Mouse (Mus musculus): ENCODE measurements around the gene Akap6.

Gene Akap6

DNA sequence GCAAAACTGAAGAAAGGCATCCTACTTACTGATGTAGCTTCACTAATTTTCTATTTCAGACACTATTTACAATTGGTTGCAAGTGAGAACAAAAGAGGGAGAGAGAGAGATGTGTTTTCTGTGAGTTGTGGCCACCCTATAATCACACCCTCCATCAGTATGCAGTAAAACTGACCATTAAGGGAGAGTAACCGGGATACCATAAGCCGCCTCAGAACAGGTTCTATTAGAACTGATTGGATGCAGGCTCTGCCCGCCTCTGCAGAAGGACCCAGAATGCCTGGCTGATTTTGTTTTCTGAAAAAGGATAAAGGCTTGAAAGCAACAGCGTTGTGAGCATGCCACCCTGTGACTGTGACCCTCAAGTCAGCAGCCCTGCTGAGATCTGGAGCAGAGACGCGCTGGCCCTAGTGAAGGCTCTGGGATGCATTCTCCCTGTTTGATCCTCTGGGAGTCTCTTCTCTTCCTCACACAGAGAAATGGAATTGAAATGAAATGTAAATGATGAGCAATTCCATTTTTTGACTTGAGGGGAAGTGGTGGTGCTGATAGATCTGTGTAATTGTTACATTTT is 445.0 kb downstream of the Akap6 start:
- no peak for DNase-seq (ENCODE audit: low read depth, low spot score)

DNA sequence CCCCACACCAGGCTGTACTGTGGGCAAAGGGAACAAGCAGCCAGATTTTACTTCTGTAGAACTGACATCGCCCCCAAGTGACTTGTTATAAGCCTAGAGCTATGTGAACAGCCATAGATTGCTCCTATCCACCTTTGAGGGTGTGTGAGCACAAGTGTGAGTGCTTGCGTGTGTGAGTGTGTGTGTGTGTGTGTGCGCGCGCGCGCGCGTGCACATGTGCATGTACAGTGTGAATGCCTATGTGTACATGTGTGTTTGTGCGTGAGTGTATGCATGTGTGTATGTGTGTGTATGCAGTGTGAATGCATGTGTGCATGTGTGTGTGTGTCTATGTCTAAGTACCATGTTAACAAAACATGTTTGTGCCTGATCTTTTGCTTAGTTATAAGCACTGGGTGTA is 445.6 kb downstream of the Akap6 start:
- DNase-seq (ENCODE audit: low read depth, low spot score), result no peak

DNA sequence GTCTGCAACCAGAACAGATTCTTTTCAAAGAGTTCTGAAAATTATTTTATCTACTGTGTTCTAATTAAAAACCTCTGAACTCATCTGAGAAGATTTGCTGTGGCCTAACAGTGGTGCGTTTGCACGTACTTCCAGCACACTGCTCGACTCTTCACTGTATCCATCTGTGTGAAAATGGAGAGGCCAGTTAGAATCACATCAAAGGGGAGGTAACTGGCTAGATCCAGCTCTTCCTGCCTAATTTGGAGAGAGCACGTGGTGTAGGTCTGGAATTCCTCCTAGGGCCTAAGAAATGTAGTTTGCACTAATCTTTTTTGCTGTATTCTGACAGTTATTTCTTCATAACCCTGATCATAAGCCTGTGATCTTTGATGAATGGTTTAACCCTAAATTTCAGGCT is 446.3 kb downstream of the Akap6 start:
- no peak for DNase-seq (ENCODE audit: low read depth, low spot score)

DNA sequence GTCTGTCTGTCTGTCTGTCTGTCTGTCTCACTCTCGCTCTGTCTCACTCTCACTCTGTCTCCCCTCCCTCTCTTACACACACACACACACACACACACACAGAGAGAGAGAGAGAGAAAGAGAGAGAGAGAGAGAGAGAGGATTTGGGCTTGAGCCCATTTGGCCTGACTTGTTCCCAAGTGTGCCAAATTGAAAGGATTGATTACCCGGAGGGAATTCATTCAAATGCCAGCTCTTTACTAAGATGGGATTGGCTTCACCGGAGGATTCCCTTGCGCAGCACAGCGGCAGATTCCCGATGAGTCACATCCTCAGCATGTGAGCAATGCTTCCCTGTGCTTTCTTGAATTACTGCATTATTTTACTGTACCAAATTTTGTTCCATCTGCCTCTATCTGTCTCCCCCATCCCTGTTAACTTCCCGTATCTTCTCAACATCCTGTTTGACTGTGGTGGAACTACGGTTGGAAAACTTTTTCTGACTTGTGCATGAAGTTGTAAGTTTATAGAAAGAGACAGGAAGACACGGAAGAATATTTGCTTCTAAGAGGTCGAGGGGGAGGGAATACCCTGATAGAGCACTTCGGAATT is 447.4 kb downstream of the Akap6 start:
- DNase-seq (ENCODE audit: low read depth, low spot score), result no peak

DNA sequence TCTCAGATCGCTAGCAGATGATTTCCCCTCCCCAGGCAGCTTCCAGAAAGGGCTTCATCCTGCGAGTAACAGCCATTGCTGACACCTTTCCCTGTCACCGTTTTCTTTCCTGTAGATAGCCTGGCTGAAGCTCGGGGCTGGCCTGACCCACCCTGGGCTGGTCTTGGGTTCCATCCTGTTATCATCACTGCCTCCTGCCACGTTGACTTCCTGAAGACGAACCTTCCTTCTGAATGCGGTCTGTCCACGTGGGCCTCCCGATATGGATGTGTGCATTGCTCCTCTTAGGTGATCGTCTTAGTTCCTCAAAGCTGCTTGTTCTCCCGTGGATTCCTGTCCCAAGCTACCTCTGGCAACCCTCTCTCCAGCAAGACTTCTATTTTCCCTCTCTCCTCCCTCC is 448.5 kb downstream of the Akap6 start:
- no peak for DNase-seq (ENCODE audit: low read depth, low spot score)

DNA sequence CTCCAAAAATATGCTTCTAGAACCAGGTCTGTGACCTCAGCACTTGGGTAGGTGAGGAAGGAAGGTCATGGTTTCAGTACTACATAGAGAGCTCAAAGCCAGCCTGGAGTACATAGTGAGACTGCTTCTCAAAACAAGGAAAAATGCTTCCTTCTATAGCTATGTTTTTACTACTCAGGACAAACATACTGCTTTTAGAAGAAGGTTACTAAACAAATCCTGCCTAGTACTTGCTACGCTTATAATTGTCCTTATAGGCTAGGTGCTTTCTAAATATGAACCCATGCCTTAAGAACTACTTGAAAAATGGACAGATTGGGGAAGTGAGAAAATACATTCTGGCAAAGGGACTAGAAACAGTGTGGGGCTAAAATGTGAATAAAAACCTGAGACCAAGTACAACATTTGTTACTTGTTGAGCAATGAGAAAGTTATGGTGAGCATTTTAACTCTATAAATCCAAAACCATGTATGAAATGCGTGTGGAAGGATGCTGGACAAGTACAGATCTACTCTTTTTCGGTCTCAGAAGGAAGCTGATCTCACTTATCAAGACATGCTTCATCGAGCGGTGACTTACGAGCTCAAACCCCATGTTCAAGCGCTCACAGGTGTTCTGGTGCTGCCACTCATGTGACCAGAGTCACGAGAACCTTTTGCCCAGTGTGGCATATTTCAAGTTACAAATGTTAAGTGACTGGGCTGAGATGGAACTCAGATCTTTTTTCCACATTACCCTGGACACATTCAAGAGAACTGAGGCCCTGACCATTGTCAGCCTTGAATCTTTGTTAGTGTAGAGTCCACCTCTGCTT is 469.2 kb downstream of the Akap6 start:
- no peak for DNase-seq (ENCODE audit: low read depth, low spot score)

DNA sequence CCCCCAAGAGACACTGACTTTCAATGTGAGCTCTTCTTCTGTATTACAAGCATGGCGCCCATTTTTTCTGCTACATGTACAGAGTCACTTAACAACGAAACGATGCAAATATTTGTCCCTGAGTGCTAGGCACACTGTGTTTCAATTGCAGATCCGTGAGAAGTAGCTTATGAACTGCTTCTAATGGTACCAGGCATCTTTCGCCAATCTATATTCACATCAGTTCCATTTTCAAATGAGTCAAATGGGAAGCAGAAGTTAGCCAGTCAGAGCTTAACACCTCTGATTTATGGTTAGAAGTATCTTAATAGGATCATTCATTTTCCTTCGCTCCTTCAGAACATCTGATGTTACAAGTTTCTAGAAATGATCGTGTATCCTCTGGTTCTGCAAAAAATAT is 492.3 kb downstream of the Akap6 start:
- no peak for DNase-seq (ENCODE audit: low read depth, low spot score)

DNA sequence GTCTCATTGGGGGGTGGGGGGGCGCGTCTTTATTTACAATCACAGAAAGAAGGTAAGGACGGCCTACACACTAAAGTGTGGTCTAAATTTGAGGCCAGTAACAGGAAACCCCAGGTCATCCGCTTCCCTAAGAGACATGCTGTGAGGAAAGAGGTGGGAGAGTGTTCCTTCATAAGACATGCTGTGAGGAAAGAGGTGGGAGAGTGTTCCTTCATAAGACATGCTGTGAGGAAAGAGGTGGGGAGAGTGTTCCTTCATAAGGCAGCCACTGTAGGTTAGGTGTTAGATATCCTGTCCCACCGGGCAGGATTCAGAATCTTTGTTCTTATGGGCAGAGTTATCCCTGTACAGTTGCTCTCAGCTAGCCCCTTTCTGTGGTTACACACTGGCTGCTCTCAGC is 494.5 kb downstream of the Akap6 start:
- DNase-seq (ENCODE audit: low read depth, low spot score), result no peak

Measured in CD4-positive, CD25-positive, alpha-beta regulatory T cell, adult 2 months (primary cell).